Mouse (Mus musculus) c-Kit-positive CD71-positive TER-119-positive erythroid progenitor cells, embryonic 14.5 days (primary cell): ENCODE results near the gene Slc26a9.
A peak's percentile ranks its signal among the peaks of the same experiment; 100 is the strongest.

Source experiments
- DNase-seq: peaks from one replicate; pipeline ENCODE4 v3.0.0-alpha.2; 2013; ENCODE audit warnings: low spot score

Slc26a9 gene

DNA sequence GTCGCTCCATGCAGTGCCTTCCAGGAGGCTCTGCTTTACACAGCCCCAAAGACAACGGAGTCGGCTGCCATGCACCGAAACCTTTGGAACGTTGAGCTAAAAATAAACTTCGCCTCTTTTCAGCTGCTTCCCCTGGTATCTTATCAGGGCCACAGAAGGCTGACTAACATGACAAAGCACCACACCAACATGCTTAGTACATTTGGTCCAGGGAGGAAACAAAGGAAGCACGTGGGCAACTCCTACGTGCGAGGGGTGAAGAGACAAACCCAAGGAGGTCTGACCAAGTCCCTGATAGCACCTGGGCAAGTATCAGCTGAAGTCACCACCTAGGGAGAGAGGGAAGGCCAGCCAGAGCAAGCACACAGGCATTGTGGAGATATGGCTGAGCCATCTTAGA lies 7.3 kb upstream of the Slc26a9 start:
- no peak for DNase-seq

DNA sequence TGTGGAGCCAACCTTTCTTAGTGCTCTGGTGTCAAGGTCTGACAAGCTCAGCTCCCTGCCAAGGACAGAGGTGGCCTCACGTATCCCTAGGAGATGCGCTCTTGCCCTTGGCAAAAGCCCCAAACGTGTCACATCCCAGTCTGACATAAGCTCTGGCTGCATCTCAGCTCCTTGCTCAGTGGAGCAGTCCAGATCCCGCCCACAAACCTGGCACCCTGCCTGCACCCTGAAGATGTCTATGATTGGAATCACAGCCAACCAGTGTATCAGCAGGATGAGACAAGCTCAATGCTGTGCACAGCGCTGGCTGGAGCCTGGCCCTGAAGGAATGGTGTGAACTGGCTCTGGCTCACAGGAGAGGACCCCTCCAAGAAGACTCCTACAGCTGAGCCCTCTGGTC lies 6.6 kb upstream of the Slc26a9 start:
- DNase-seq: no peak

DNA sequence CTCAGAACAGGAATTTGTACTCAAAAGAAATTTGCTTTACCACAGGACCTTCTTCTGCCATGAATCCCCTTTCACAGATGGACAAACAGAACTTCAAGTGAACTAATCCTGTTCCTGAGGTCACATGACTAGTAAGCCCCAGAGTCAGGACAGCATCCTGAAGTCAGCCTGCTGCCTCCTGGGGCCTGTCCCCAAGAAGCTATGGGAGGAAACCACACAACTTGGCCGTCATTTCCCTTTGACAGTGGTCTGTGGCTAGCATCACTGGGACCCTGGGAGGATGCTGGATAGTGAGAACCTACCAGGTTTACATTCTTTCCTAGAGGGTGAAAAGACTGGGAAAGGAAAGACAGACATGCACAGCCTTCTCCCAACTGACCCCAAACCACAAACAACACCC lies 5.1 kb upstream of the Slc26a9 start:
- DNase-seq: no peak

DNA sequence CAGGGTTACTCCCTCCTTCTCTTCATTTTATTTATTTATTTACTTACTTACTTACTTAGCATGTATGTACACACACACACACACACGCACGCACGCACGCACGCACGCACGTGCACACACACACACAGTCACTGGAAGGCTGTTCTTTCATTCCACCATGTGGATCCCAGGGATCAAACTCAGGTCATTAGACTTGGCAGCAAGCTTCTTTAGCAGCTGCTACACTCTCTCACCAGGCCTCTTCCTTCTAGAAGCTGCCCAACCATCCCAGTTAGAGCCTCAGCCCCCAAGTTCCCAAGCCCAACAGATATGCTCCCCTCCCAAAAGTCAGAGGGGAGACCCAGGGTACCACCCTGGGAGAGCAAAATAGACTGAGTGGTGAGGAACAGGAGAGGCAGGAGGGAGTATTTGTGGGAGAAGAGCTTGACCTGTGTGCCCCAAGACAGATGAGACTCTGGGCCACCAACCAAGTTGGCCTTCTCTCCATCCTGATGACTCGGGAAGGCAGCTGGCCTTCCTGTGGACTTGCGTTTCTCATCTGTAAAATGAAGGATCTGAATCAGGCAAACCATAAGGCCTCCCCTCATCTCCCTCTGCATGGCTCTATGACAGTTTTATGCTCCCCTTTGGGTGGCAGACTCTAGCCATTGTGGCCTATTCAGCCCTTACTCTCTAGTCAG lies 4.2 kb upstream of the Slc26a9 start:
- no peak for DNase-seq

DNA sequence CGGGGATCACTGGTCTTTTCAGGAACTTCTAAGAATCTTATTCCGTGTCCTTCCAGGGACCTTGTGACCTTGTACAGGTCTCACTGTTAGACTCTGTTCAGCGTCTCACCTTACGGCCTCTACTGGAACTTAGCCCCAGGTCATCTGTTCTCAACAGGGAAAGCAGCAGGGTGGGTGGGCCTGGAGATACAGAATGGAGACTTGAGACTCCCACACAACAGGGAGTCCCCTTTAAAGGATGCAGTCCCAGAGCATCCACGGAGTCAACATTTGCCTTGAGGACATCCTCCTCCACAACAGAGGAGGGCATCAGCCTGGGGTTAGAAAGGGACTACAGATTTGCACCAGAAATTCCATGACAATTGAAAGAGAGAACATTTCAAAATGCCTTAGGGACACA lies 1.6 kb downstream of the Slc26a9 start:
- DNase-seq: no peak

DNA sequence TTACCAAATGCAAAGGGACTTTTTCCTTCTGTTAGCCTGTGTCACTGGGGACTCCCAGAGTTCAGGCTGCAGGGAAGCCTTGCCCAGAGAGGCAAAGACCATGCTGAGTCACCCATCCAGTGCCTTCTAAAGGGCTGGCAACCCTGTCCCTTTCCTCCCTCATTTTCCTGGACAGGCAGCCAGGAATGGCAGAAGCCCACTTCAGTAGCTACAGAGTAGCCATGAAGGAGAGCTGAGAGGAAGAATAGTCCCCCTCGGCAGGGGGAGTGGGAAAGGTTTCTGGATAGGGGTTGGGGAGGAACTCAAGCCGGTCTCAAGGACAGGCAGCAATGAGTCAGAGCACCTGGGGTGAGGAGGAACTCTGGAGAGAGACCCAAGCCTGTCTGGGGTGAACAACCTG lies 3.9 kb downstream of the Slc26a9 start:
- no peak for DNase-seq

DNA sequence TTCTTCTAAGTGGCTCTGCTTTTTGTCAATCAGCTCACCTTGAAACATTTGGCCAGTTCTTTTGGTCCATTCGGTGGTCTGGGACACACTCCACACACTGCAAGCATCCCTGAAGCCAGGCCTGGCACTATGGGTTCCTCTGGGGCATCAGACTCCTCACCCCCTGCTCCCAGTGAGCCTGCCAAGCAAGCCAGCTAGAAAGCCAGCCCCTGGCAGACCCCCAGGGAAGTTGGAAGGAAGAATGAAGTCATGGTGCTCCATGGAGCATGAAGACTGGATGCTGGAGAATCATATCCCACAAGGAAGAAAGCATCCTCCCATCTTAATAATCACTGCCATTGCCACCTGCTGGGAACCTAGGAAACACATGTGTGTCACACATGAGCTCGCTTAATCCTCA lies 4.8 kb downstream of the Slc26a9 start:
- DNase-seq: no peak

DNA sequence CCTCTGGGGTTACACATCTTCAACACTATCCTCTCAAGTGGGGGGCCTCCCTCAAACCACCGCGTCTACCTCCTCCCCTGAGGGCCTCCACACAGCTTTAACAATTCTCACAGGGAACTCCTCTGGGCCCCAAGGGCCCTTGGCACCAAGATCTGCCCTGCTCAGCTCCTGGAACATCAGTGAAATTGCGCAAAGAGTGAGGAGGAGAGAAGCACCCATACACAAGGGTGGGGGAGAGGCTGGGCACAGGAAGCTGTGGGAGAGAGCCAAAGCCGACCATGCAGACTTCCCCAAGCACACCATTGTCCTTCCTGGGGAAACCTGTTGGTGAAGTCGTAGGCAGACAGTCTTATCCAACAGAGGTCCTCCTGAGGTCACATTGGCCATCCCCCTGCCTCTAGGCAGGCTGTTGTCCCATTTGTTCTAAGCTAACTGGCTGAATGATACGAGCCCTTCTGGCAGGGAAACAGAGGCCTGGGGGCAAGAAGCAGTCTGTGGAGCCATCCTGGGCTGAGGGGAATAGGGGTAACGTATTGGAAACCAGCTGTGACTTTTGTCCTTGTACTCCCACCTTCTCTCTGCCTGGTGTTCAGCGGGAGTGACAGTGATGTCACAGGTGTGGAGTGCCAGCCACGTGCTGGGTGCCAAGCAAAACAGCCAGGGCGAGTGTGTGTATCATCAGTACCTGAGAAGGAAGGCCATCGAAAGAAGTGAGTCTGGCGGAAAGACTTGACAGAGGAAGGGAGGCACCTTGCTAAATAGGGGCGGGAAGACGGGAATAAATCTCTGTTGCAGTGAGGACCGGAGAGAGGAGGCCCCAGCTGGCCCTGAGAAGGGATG lies 6.1 kb downstream of the Slc26a9 start:
- DNase-seq: no peak

DNA sequence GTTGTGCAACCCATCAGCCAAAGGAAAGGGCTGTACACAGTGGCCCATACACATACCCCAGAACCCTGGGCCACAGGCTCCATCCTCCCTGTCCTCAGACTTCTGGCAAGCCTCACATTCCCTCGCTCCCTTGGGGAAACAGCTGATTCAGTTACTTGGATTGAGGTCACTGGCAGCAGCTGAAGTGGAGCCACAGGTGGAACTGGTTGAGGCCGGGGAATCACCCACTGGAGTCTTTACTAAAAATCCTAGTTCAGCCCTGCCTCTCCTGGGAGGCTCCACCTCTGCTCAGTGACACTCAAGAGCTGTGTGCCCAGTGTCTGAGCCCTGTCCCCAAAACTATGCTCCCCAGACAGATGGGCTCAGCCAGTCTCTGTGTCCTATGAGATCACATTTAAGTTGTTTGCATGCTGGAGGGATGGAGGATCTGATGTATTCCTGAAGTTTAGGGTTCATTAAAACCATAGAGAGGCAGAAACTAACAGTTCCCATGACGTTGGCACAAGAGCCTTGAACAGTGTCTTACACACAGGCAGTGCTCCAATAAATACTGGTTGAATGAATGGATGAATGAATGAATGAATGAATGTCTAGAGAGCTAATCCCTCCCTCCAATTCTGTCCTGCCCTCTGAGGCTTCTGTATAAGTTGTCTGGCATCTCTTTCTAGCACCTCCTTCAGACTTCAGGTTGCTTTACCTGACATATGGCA lies 7.5 kb downstream of the Slc26a9 start:
- no peak for DNase-seq

DNA sequence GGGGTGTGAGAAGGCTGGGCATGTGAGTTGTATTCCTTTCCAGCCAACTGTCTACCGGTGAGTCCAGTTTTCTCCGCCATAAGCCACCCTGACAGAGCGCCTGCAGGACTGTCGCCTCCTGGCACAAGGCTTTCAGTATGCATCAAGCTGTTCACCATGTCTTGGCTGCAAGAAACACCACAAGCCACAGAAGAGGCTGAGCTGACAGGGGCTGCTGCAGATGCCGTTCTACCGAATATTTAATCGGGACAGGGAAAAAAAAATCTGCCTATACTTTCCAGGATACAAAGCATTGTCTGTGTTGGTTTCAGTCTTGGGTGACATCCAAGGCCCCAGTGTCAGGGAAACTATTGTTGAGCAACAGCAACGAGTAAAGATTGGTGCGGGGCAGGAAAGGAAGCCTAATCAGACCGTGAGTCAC lies 8.1 kb downstream of the Slc26a9 start:
- no peak for DNase-seq

DNA sequence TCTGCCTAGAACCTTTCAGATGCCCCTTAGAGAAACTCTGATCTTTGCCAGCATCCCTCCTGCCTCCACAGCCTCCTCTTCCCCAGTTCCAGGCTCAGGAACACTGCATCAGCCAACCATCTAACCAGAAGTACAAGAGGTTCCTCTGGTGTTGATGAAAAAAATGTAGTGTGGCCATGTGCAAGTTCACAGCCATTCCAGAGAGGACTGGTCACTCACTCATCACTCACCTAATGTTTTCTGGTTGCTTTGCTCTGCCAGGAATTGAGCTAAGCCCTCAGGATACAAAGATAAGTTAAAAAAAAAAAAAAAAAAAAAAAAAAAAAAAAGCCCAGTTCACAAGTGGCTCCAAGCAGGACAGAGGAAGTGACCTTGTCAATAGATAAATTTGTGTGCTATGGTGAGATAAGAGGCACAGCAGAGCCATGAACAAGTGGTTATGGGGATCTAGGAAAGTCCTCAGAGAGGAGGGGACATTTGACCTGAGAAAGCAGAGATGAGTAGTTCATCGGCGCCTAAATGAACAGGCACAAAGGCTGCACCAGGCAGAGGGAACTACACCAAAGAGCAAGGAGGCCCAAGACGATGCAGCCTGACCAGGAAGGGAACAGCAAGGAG lies 10.5 kb downstream of the Slc26a9 start:
- DNase-seq: no peak

DNA sequence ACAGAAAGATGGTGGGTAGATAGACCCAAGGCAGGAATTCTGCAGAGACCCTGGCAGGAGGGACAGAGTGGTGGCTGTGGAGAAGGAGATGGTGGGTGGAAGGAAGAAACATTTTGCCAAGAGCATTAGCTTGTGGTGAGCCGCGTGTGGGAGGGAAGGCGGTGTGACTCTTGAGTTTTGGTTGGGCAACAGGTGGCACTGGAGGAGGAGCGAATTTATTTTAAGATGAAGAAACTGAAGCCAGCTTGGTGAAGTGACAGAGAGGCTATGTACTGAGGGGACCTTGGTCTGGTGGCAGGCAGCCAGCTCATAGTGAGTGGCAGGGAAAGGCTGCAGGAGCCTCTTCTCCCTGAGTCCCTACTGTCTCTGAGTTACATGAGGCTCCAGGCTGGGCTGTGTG lies 11.1 kb downstream of the Slc26a9 start:
- no peak for DNase-seq

DNA sequence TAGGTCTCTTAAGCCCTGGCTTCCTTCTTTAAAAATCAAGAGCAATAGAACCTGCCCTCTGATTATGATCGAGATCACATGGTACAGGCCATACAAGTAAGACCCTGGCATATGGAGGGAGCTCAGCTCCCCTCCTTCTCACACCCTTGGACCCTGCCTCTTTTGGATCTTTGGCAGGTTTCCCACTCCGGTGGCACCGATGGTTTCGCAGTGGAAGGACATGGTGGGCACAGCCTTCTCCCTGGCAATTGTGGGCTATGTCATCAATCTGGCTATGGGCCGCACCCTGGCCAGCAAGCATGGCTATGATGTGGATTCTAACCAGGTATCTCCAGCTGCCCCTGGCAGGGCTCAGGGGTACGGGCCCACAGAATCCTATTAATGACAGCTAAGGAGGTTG lies 13.4 kb downstream of the Slc26a9 start:
- no peak for DNase-seq

DNA sequence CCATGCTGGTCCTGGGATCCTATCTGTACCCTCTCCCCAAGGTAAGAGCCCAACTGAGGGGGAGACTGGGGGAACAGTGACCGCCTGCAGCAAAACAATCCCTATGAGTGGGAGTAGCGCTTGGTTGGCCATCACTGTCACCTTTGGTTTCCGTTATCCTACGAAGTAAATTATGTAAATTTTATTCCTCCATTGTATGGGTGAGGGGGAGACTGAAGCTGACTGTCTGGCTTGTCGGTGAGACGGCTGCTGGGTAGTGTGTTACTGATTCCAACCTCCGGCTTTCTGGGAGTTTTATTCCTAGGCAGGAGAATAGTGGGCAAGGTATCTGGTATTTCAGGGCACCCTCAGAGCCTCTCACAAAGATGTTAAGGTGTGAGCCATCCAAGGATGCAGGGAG lies 15.0 kb downstream of the Slc26a9 start:
- no peak for DNase-seq

DNA sequence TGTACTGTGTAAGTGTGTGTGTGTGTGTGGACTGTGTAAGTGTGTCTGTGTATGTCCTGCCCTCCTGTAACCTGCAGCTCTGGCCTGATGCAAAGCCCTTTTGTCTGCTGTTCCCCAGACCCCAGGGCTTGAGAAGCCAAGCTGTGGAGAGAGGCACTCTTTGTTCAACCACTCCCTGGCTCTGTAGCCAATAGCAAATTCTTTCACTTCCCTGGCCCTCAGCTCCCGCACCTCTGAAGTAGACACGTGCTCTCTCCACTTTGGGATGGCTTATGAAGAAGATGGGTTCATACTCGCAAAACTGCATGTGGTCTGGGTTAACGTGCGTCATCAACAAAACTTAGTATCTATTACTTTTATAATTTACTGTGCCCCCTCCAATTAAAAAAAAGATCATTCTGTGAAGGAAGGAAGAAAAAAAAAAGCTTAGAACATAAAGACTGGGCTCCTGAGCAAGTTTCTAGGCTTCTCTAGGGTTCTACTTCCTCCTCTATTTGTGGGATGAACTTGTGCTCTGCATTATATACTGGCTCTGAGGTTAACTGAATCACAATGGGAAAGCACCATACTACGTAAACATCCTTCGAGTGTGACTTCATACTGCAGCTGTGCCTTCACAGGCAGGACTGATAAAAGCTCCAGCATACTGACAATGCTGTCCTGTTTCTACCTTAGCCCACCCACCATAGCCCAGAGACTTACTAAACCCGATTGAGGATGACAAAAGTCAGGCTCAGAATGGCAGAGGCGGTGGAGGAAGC lies 16.0 kb downstream of the Slc26a9 start:
- no peak for DNase-seq

DNA sequence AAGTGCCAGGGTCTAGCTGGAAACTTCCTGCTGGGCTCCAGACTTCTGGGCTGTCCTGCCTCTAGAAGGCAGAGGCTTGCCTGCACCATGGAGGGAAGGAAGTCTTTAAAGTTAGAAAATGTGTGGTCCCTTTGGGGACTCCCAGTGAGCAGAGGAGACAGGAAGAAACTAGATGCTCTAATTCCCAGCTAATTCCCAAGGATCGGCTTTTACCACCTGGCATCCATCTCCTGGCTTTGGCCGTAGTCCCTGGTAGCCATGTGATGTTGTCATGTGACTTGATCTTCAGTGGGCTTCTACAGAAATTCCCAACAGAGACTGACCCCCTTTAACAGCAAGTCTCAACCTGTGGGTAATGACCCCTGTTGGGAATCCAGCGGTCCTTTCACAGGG lies 16.6 kb downstream of the Slc26a9 start:
- no peak for DNase-seq

DNA sequence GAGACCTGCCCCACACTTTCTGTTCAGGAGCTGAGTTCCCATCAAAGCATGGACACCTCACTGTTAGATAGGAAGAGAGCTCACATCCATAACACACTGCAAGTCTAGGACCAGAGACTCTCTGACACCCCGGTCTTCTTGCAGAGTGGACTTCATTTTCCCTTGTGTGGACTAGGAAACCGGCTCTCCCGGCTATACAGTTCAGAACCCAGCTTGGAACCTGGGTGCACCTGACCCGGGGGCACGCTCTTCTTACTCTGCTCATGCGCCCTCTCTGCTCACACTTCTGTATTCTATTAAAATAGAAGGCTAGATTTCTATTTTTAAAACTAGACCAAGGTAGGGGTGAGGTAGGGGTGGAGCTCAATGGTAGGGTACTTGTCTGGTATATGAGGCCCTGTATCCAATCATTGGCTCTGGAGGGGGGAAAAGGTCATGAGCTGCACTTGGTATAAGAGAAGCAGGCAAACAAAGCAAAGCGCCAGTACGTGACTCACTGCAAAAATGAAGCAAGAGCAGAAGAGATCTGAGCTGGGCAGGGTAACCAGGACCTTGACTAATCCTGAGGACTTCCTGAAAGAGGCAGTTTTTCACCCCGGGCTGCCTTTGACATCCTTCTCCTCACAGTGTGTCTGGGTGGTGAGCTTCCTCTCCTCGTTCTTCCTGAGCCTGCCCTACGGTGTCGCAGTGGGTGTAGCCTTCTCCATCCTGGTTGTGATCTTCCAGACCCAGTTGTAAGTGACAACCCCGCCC lies 17.4 kb downstream of the Slc26a9 start:
- DNase-seq: no peak

DNA sequence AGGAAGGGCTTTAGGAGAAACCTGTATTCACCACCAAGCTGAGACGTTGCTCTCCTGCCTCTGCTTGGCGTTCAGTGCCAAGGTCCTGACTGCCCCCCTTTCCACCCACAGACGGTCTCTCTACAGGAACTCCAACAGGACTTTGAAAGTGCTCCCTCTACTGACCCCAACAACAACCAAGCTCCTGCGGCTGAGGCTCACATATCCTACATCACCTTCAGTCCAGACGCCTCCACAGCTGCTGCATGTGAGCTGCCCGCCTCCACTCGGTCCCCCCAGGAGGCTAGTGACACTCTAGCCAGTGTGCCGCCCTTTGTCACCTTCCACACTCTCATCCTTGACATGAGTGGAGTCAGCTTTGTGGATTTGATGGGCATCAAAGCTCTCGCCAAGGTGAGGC lies 19.9 kb downstream of the Slc26a9 start:
- DNase-seq: no peak

DNA sequence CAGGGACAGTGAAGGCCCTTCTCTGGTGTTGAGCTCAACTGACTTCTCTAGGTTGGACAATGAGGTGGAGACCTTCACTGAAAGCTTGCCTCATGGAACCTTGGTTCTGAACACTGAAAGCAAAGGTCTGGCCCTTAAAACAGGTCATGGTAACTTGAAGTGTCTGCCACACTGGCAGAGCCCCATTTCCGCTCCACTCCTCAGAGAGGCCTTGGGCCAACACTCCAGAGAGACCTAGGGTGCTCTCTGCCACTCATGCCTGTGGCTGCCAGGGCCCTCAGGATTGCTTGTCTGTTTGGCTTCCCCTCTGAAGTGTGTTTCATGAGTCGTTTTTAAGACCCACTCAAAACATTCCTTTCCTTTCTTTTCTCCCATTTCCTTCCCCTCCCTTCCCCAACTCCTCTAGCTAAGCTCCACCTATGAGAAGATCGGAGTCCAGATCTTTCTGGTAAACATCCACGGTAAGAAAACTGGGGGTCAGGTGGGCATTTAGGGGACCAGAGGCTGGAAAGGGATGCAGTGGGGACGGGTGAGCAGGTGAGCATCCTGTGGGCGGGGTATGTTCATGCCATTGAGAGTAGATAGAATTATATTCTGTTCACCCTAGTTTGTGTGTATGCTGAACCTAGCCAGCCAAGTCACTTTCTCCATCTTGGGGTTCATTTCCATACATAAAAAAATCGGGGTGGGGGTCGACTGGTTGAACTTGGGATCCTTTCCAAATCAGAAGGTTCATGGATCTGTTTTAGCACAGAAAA lies 20.9 kb downstream of the Slc26a9 start:
- no peak for DNase-seq

DNA sequence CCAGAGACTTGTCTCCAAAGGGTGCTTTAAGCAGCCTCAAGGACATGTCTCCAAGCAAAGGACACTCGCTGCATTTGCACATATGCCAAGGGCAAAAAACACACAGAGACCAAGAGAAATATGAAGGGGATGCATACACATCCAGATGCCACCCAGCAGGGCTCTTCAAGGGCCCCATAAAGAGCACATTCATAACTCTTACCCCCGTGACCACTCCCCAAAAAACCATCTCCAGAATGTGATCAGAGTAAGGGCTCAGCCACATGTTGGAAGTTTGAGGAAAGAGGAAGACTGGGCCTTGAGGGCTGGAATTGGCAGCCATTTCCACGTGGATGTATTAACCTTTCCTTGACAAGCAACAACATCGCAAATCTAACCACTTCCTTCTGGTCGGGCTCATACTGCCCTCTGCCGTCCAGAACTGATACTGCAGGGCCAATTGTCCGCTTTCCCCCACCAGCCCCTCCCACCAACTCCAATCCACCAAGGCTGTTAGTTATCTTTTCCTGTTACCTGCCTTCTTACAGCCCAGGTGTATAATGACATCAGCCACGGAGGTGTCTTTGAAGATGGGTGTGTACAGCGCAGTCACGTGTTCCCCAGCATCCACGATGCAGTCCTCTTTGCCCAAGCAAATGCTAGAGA lies 21.7 kb downstream of the Slc26a9 start:
- DNase-seq: peak; percentile 54
